Mouse (Mus musculus): ENCODE measurements around the gene 2410137M14Rik. TPM values are rescaled to one million over a fixed set of nuclear protein-coding genes. Genes with fewer than 3 reads are reported as not detected.

The 2410137M14Rik gene
- total and polyA plus RNA-seq, 3 experiments, result 0.40 TPM; not detected in 2

- no peak overlapping the region for H3K4me3 ChIP-seq (replicated peaks in 1 of 3; ENCODE audit: low read depth in 2 of 3, low read length in 2 of 3, poor library complexity in 1 of 3)
- no peaks in the 10 kb centered on the region for H3K36me3 ChIP-seq (replicated peaks in 1 of 2; ENCODE audit: control insufficient read depth in 1 of 2, insufficient read depth in 1 of 2, low read length in 1 of 2)
- DNase-seq (ENCODE audit: extremely low read depth), result no peak
- no peak overlapping the region for H3K27ac ChIP-seq (ENCODE audit: insufficient read depth, low read depth)
- dilution Hi-C loops (cut with MboI; ENCODE audit: extremely low pct_ligation_motif_present, extremely low pct_unique_long_range_greater_than_20kb, low sequenced_read_pairs), result no loop called here
- H3K4me1 ChIP-seq (ENCODE audit: control insufficient read depth in 1 of 2, insufficient read depth in 2 of 2), result no peaks in the 10 kb centered on the region
- no peak overlapping the region for H3K4me2 ChIP-seq (ENCODE audit: insufficient read depth, low read depth, poor library complexity, severe bottlenecking)
- TF ChIP-seq KAT2A (IDR thresholded peaks at IDR 0.05; ENCODE audit: insufficient replicate concordance, low read length), result no peak
- no peak for TF ChIP-seq CTCF (conservative IDR thresholded peaks at IDR 0.05 in 1 of 2, IDR thresholded peaks at IDR 0.05 in 1 of 2; ENCODE audit: low read depth in 2 of 2, low read length in 2 of 2)
- TF ChIP-seq MXI1 (IDR thresholded peaks at IDR 0.05; ENCODE audit: low read depth, low read length), result no peak
- TF ChIP-seq TCF12 (IDR thresholded peaks at IDR 0.05; ENCODE audit: low read depth, low read length), result no peak
- TF ChIP-seq MAFK (IDR thresholded peaks at IDR 0.05; ENCODE audit: insufficient replicate concordance, low read length), result no peak
- TF ChIP-seq CHD2 (IDR thresholded peaks at IDR 0.05; ENCODE audit: low read length), result no peak
- TF ChIP-seq ELF1 (IDR thresholded peaks at IDR 0.05; ENCODE audit: low read depth, low read length), result no peak
- no peak for TF ChIP-seq ZNF384 (IDR thresholded peaks at IDR 0.05; ENCODE audit: low read depth, low read length)
- TF ChIP-seq IRF4 (IDR thresholded peaks at IDR 0.05; ENCODE audit: low read depth, low read length), result no peak
- no peak for TF ChIP-seq MAZ (IDR thresholded peaks at IDR 0.05; ENCODE audit: low read depth, low read length)
- TF ChIP-seq RAD21 (IDR thresholded peaks at IDR 0.05; ENCODE audit: low read depth, low read length), result no peak
- no peak for TF ChIP-seq ZC3H11A (IDR thresholded peaks at IDR 0.05; ENCODE audit: low read depth, low read length)
- no peak for TF ChIP-seq ETS1 (conservative IDR thresholded peaks at IDR 0.05; ENCODE audit: low read depth, low read length)
- TF ChIP-seq POLR2A (IDR thresholded peaks at IDR 0.05; ENCODE audit: low read depth, low read length), result no peak
- TF ChIP-seq UBTF (IDR thresholded peaks at IDR 0.05; ENCODE audit: low read depth, low read length), result no peak
- TF ChIP-seq SIN3A (IDR thresholded peaks at IDR 0.05; ENCODE audit: low read length), result no peak
- TF ChIP-seq PAX5 (IDR thresholded peaks at IDR 0.05; ENCODE audit: low read length), result no peak
- no peak for TF ChIP-seq TBP (conservative IDR thresholded peaks at IDR 0.05; ENCODE audit: low read depth, low read length)
- no peaks in the 10 kb centered on the region for H3K9me3 ChIP-seq (replicated peaks; ENCODE audit: low read length)
- in situ Hi-C loops (cut with MboI; ENCODE audit: low pct_ligation_motif_present, low pct_unique_long_range_greater_than_20kb, low sequenced_read_pairs), result no loop called here
- no peaks in the 10 kb centered on the region for H3K79me2 ChIP-seq (replicated peaks; ENCODE audit: control insufficient read depth, extremely low read depth, insufficient read depth, poor library complexity, severe bottlenecking)
- H3K9ac ChIP-seq (ENCODE audit: insufficient read depth, low read depth), result no peak overlapping the region
- no peaks in the 10 kb centered on the region for H3K27me3 ChIP-seq (replicated peaks)
These were observed 30.7 kb upstream of the 2410137M14Rik start for GRCm38 (mm10) chr17:37011719-37012118.

- in situ Hi-C loops (cut with MboI; ENCODE audit: low pct_ligation_motif_present, low pct_unique_long_range_greater_than_20kb, low sequenced_read_pairs), result no loop called here
- TF ChIP-seq ZC3H11A (IDR thresholded peaks at IDR 0.05; ENCODE audit: low read depth, low read length), result no peak
- no peak for TF ChIP-seq JUND (conservative IDR thresholded peaks at IDR 0.05; ENCODE audit: low read depth, low read length)
- no peak for TF ChIP-seq CHD2 (IDR thresholded peaks at IDR 0.05; ENCODE audit: low read length)
- no peak for TF ChIP-seq RCOR1 (conservative IDR thresholded peaks at IDR 0.05; ENCODE audit: low read depth, low read length)
- no peak for TF ChIP-seq ZMIZ1 (IDR thresholded peaks at IDR 0.05; ENCODE audit: low read depth, low read length)
- TF ChIP-seq SIN3A (IDR thresholded peaks at IDR 0.05; ENCODE audit: low read length), result no peak
- no peak for TF ChIP-seq POLR2A (IDR thresholded peaks at IDR 0.05; ENCODE audit: low read depth, low read length)
These were observed 28.5 kb upstream of the 2410137M14Rik start for GRCm38 (mm10) chr17:37009460-37010042.

More at GRCm38 (mm10) chr17:37009460-37010042, 28.5 kb upstream of the 2410137M14Rik start:
- H3K9me3 ChIP-seq (replicated peaks; ENCODE audit: low read length), result no peaks in the 10 kb centered on the region
- no peaks in the 10 kb centered on the region for H3K36me3 ChIP-seq (replicated peaks in 1 of 2; ENCODE audit: control insufficient read depth in 1 of 2, insufficient read depth in 1 of 2, low read length in 1 of 2)
- no peak overlapping the region for H3K4me2 ChIP-seq (ENCODE audit: insufficient read depth, low read depth, poor library complexity, severe bottlenecking)
- no peaks in the 10 kb centered on the region for H3K27me3 ChIP-seq (replicated peaks)
- H3K9ac ChIP-seq (ENCODE audit: insufficient read depth, low read depth), result no peak overlapping the region
- no peak overlapping the region for H3K4me3 ChIP-seq (replicated peaks in 1 of 3; ENCODE audit: low read depth in 2 of 3, low read length in 2 of 3, poor library complexity in 1 of 3)
- no peaks in the 10 kb centered on the region for H3K4me1 ChIP-seq (ENCODE audit: control insufficient read depth in 1 of 2, insufficient read depth in 2 of 2)
- H3K27ac ChIP-seq (ENCODE audit: insufficient read depth, low read depth), result no peak overlapping the region
- no peak for DNase-seq (ENCODE audit: extremely low read depth)
- no peaks in the 10 kb centered on the region for H3K79me2 ChIP-seq (replicated peaks; ENCODE audit: control insufficient read depth, extremely low read depth, insufficient read depth, poor library complexity, severe bottlenecking)
- dilution Hi-C loops (cut with MboI; ENCODE audit: extremely low pct_ligation_motif_present, extremely low pct_unique_long_range_greater_than_20kb, low sequenced_read_pairs), result no loop called here
